Mouse (Mus musculus): ENCODE data around the gene Zer1. TPM values are rescaled to one million over a fixed set of nuclear protein-coding genes. Genes with fewer than 3 reads are reported as not detected.
"Not testable (repeated sequence)": the region's sequence is repeated elsewhere in the genome, so short reads cannot be mapped to it uniquely, and the experiment has no call there.

Zer1 gene
- polyA plus RNA-seq, 1 experiment from 2014 or later = 1.8 TPM

DNA sequence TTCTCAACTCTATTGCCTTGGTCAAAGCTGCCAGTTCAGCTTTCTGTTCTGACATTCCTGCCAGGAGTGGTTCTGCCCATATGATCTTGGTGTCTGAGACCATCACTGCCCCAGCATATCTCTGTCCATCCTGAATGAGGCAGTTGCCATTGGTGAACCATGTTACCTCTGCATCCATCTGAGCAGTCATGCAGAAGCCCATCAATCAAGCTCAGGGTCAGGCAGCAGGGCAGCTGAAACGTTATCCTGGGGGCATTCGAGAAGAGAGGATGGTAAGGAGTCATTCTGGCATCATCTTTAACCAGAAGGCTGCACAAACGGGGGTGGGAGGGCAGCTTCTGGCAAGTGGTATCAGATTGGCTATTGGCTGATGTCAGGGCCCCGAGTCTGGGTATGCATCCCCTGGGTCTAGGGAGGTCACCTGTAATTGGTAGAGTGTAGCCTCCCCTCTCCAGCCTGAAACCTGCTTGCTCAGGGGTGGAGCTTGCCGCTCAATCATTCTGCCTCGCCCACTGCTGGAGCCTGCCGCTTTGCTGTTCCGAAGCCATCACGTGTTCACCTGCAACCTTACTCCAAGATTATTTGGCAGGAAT lies 40.1 kb upstream of the Zer1 start:
- Histone ChIP-seq H3K9me3 (ENCODE audit: low read length) (peaks cover 6% of the 10 kb centered on the region), H3K27me3 (ENCODE audit: insufficient read depth, low read length) (no peaks in the 10 kb centered on the region), H3K4me2 (ENCODE audit: low read depth, low read length) (no peak overlapping the region), H3K9ac (replicated peaks) (no peak overlapping the region), H3K4me1 (ENCODE audit: insufficient read depth) (no peaks in the 10 kb centered on the region), H3K36me3 (replicated peaks; ENCODE audit: insufficient read depth, low read length) (no peaks in the 10 kb centered on the region), H3K27ac (ENCODE audit: low read depth) (no peak overlapping the region), H3K4me3 (ENCODE audit: low read depth, low read length) (no peak overlapping the region)
- no peak for DNase-seq
- TF ChIP-seq EP300 (IDR thresholded peaks at IDR 0.05; ENCODE audit: low read depth) (no peak), CTCF (IDR thresholded peaks at IDR 0.05; ENCODE audit: low read depth) (no peak)
- no peak for ATAC-seq
- WGBS (ENCODE audit: insufficient replicate concordance) = 70% methylated on average over 9 of the region's 9 CpGs

DNA sequence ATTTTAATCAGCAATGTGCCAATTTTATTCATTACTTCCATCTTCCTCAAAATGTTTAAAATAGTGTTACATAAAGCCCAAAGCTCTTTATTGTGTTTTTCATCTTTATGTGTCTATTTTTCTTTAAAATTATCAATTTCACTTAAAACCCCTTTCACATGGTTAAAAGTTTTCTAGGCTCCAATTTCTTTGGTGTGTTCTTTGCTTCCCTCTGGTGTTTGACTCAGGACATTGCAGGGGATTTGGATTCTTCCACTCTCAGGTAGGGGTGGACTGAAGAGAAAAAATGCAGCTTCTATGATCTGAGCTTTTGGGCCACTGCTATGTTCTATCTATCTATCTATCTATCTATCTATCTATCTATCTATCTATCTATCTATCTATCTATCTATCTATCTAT lies 37.4 kb upstream of the Zer1 start:
- Histone ChIP-seq H3K27ac (ENCODE audit: low read depth) (no peak overlapping the region), H3K27me3 (ENCODE audit: insufficient read depth, low read length) (no peaks in the 10 kb centered on the region), H3K4me1 (ENCODE audit: insufficient read depth) (no peaks in the 10 kb centered on the region), H3K4me2 (ENCODE audit: low read depth, low read length) (no peak overlapping the region), H3K36me3 (replicated peaks; ENCODE audit: insufficient read depth, low read length) (no peaks in the 10 kb centered on the region), H3K4me3 (ENCODE audit: low read depth, low read length) (no peak overlapping the region), H3K9me3 (ENCODE audit: low read length) (peaks cover 4% of the 10 kb centered on the region), H3K9ac (replicated peaks) (no peak overlapping the region)
- peak; percentile 85 for TF ChIP-seq CTCF (IDR thresholded peaks at IDR 0.05; ENCODE audit: low read depth)
- TF ChIP-seq EP300 (IDR thresholded peaks at IDR 0.05; ENCODE audit: low read depth) = no peak
- DNase-seq (no peak), ATAC-seq (no peak)

DNA sequence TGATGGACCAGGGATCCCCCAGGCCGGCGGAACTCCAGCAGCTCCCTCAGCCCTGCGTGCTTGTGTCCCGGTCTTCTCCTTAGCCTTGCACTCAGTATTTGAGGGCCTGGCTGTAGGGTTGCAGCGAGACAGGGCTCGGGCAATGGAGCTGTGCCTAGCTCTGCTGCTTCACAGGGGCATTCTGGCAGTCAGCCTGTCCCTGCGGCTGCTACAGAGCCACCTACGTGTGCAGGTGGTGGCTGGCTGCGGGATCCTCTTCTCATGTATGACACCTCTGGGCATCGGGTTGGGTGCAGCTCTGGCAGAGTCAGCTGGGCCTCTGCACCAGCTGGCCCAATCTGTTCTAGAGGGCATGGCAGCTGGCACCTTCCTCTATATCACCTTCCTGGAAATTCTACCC lies 35.5 kb upstream of the Zer1 start:
- not testable (repeated sequence) for H3K27me3 ChIP-seq (ENCODE audit: insufficient read depth, low read length); H3K9me3 ChIP-seq (ENCODE audit: low read length)

DNA sequence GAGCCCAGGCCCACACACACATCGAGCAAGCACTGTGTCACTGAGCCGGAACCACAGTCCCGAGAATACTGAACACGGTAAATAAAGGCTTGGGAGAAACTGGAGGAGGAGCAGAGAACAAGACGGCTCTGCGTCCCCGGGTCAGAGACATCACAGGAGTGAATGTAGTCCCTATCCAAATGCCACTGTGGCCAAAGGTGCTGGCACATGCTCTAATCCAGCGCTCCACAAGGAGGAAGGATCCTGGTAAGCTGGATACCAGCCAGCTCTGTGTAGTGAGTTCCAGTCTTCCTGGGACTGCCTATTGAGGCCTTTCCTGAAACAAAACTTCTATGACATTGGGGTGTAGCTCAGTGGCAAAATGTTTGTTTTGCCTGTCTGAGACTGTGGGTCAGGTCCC lies 28.2 kb upstream of the Zer1 start:
- TF ChIP-seq EP300 (IDR thresholded peaks at IDR 0.05; ENCODE audit: low read depth) (no peak), CTCF (IDR thresholded peaks at IDR 0.05; ENCODE audit: low read depth) (no peak)
- ATAC-seq (no peak), DNase-seq (no peak)
- peaks cover 29% of the 10 kb centered on the region for H3K36me3 ChIP-seq (replicated peaks; ENCODE audit: insufficient read depth, low read length)
- H3K9ac ChIP-seq (replicated peaks) = no peak overlapping the region
- no peaks in the 10 kb centered on the region for H3K9me3 ChIP-seq (ENCODE audit: low read length)
- no peaks in the 10 kb centered on the region for H3K27me3 ChIP-seq (ENCODE audit: insufficient read depth, low read length)
- H3K4me1 ChIP-seq (ENCODE audit: insufficient read depth) = no peaks in the 10 kb centered on the region
- H3K4me2 ChIP-seq (ENCODE audit: low read depth, low read length) = no peak overlapping the region
- whole genome bisulfite sequencing (ENCODE audit: insufficient replicate concordance) = 85% methylated on average over 8 of the region's 8 CpGs
- H3K27ac ChIP-seq (ENCODE audit: low read depth) = no peak overlapping the region
- H3K4me3 ChIP-seq (ENCODE audit: low read depth, low read length) = no peak overlapping the region

More for the DNA sequence above, 35.5 kb upstream of the Zer1 start:
- 71% methylated on average over 6 of the region's 10 CpGs for WGBS (ENCODE audit: insufficient replicate concordance)
- not testable (repeated sequence) for DNase-seq; H3K36me3 ChIP-seq (replicated peaks; ENCODE audit: insufficient read depth, low read length); H3K27ac ChIP-seq (ENCODE audit: low read depth); ATAC-seq; H3K9ac ChIP-seq (replicated peaks); H3K4me1 ChIP-seq (ENCODE audit: insufficient read depth); H3K4me3 ChIP-seq (ENCODE audit: low read depth, low read length); H3K4me2 ChIP-seq (ENCODE audit: low read depth, low read length)

DNA sequence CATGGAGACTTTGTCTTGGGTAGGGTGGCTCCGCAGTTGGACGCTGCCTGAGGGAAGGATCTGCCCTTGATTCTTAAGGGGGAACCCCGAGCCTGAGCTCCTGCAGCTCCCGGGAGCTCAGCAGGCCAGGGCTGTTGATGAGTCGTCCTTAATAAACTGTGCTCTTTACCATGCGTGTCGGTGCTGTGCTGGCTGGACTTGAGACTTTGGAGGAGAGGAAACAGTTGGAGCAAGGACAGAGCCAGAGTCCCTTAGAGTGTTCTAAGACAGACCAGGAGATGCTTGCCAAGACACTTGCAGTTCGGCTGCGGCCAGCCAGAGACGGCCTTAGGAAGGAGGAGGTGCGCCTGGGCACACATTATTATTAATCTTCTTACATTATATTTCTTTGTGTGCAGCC lies 27.5 kb upstream of the Zer1 start:
- Histone ChIP-seq H3K9ac (replicated peaks) (no peak overlapping the region), H3K4me3 (ENCODE audit: low read depth, low read length) (no peak overlapping the region), H3K27ac (ENCODE audit: low read depth) (no peak overlapping the region), H3K36me3 (replicated peaks; ENCODE audit: insufficient read depth, low read length) (peaks cover 36% of the 10 kb centered on the region), H3K4me2 (ENCODE audit: low read depth, low read length) (no peak overlapping the region), H3K4me1 (ENCODE audit: insufficient read depth) (peaks cover 3% of the 10 kb centered on the region; the same call in 1 of the 2 replicates), H3K9me3 (ENCODE audit: low read length) (no peaks in the 10 kb centered on the region), H3K27me3 (ENCODE audit: insufficient read depth, low read length) (no peaks in the 10 kb centered on the region)
- ATAC-seq = no peak
- WGBS (ENCODE audit: insufficient replicate concordance) = 82% methylated on average over 11 of the region's 11 CpGs
- DNase-seq = no peak
- TF ChIP-seq CTCF (IDR thresholded peaks at IDR 0.05; ENCODE audit: low read depth) (no peak), EP300 (IDR thresholded peaks at IDR 0.05; ENCODE audit: low read depth) (no peak)

DNA sequence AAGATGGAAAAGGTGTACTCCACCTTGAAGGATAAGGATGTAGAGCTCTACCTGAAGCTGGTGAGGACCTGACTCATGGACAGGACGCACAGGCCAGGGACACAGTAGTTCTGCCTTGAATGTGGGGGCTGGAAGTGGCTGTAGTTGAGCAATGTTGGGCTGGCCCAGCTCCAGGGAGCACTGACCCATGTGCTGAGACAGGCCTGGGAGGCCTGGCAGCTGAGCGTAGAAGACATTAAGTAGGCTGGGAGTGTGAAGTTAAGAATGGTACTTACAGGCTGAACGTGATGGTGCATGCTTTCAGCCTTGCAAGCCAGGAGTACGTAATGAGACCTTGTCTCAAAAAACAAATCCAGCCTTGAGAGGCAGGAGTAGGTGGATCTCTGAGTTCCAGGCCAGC lies 23.1 kb upstream of the Zer1 start:
- peak; percentile 77 for DNase-seq
- ATAC-seq = peak; percentile 71
- H3K9me3 ChIP-seq (ENCODE audit: low read length) = no peaks in the 10 kb centered on the region
- TF ChIP-seq CTCF (IDR thresholded peaks at IDR 0.05; ENCODE audit: low read depth) (no peak), EP300 (IDR thresholded peaks at IDR 0.05; ENCODE audit: low read depth) (no peak)
- H3K4me1 ChIP-seq (ENCODE audit: insufficient read depth) = peaks cover 7% of the 10 kb centered on the region; the same call in 1 of the 2 replicates
- H3K4me2 ChIP-seq (ENCODE audit: low read depth, low read length) = no peak overlapping the region
- no peak overlapping the region; the same call in 1 of the 2 replicates for H3K27ac ChIP-seq (ENCODE audit: low read depth)
- H3K9ac ChIP-seq (replicated peaks) = peak overlapping the region; percentile 9; the same call in 1 of the 2 replicates
- H3K4me3 ChIP-seq (ENCODE audit: low read depth, low read length) = no peak overlapping the region
- H3K36me3 ChIP-seq (replicated peaks; ENCODE audit: insufficient read depth, low read length) = peaks cover 59% of the 10 kb centered on the region
- H3K27me3 ChIP-seq (ENCODE audit: insufficient read depth, low read length) = no peaks in the 10 kb centered on the region
- whole genome bisulfite sequencing (ENCODE audit: insufficient replicate concordance) = 72% methylated on average over 4 of the region's 4 CpGs

DNA sequence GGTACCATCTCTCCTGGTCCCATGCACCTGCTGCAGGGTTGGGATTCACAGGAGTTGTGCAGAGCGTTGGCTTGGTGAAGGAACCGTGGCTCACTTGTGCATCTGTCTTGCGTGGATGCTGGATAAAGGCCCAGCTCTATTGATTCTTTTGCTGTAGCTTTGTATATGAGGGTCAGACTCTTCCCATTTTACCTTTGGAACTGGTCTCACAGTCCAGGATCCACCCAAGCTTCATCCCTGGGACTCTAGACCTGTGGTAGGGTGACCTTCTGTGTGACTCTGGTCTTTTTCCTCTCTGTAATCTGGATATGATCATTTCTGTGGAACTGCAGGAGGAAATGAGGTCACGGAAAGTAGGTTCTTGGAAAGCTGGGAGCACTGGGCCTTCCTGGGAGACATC lies 20.1 kb upstream of the Zer1 start:
- Histone ChIP-seq H3K9me3 (ENCODE audit: low read length) (no peaks in the 10 kb centered on the region), H3K4me3 (ENCODE audit: low read depth, low read length) (no peak overlapping the region), H3K36me3 (replicated peaks; ENCODE audit: insufficient read depth, low read length) (peaks cover 68% of the 10 kb centered on the region), H3K27ac (ENCODE audit: low read depth) (0 out of 2 replicates have a peak overlapping the region, but pooled peaks have one; percentile 26), H3K9ac (replicated peaks) (no peak overlapping the region), H3K4me1 (ENCODE audit: insufficient read depth) (peaks cover 7% of the 10 kb centered on the region; the same call in 1 of the 2 replicates), H3K27me3 (ENCODE audit: insufficient read depth, low read length) (no peaks in the 10 kb centered on the region), H3K4me2 (ENCODE audit: low read depth, low read length) (no peak overlapping the region)
- ATAC-seq (peak; percentile 69; the same call in 1 of the 2 replicates), DNase-seq (no peak)
- TF ChIP-seq CTCF (IDR thresholded peaks at IDR 0.05; ENCODE audit: low read depth) (no peak), EP300 (IDR thresholded peaks at IDR 0.05; ENCODE audit: low read depth) (no peak)
- whole genome bisulfite sequencing (ENCODE audit: insufficient replicate concordance) = 74% methylated on average over 4 of the region's 4 CpGs

DNA sequence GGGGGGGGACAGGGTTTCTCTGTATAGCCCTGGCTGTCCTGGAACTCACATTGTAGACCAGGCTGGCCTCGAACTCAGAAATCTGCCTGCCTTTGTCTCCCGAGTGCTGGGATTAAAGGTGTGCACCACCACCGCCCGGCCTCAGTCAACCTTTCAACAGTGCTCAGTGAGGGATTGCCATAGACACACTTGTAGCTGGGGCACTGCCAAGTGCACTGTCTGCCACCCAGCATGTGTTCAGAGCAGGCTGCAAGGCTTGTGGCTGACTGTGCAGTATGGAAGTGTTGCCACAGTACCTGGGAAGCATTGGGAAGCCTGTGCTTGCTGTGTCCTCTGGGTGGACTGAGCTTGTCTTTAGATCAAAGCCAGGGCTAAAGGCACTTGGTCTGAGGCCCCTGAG lies 15.6 kb upstream of the Zer1 start:
- peaks cover 46% of the 10 kb centered on the region for H3K36me3 ChIP-seq (replicated peaks; ENCODE audit: insufficient read depth, low read length)
- not testable (repeated sequence) for H3K4me2 ChIP-seq (ENCODE audit: low read depth, low read length); H3K4me3 ChIP-seq (ENCODE audit: low read depth, low read length); ATAC-seq; H3K27me3 ChIP-seq (ENCODE audit: insufficient read depth, low read length); H3K9me3 ChIP-seq (ENCODE audit: low read length); H3K9ac ChIP-seq (replicated peaks); H3K27ac ChIP-seq (ENCODE audit: low read depth); DNase-seq; H3K4me1 ChIP-seq (ENCODE audit: insufficient read depth)
- WGBS (ENCODE audit: insufficient replicate concordance) = 82% methylated on average over 4 of the region's 4 CpGs

Measured in liver, postnatal 0 days (tissue).